Mouse (Mus musculus) brain, embryonic 18.5 days (tissue): ENCODE results near the gene Hbq1a.
"Not testable (repeated sequence)": the region's sequence is repeated elsewhere in the genome, so short reads cannot be mapped to it uniquely, and the experiment has no call there.

ENCODE experiments used
- DNase-seq: peaks from one replicate; pipeline ENCODE4 v3.0.0-alpha.2; 2012; ENCODE audit warnings: low read depth, low spot score

The Hbq1a gene

DNA sequence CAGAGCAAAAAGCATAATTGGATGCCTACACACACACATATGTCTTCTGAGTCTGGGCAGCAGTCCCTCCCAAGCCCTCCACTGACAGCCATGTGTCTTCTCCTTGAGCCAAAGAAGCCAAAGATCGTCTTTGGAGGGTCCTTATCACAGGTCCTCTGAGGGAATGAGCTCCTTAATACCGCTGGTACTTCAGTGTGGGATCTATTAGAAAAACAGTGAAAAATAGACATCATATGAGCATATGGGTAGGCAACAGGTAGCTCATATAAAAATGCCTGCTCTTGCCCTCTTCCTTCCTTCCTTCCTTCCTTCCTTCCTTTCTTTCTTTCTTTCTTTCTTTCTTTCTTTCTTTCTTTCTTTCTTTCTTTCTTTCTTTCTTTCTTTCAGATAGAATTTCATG, 15.3 kb upstream of the Hbq1a start:
- DNase-seq = not testable (repeated sequence)

DNA sequence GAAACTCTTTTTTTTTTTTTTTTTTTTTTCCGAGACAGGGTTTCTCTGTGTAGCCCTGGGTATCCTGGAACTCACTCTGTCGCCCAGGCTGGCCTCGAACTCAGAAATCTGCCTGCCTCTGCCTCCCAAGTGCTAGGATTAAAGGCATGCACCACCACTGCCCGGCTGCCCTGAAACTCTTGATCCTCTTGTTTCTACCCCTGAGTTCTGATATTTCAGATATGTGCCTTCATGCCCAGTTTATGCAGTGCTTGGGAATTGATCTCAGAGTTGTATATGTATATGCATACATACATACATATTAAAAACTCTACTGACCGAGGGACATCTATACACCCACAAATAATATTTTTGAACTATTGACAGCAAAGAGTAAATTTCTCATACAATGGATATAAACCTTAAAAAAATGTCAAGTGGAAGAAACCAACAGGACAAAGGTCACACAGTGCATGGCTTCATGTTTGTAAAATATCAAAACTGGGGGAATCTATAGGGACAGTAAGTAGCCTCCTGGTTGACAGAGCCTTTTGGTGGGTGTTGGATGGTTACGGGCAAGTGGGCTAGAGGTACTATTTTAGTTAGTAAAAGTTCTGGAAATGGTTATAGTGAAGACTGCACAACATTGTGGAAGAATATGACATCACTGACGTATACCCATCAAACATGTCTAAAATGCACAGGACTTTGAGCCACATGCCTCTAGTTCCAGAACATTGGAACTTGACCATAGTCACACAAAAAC, 14.7 kb upstream of the Hbq1a start:
- DNase-seq = no peak

DNA sequence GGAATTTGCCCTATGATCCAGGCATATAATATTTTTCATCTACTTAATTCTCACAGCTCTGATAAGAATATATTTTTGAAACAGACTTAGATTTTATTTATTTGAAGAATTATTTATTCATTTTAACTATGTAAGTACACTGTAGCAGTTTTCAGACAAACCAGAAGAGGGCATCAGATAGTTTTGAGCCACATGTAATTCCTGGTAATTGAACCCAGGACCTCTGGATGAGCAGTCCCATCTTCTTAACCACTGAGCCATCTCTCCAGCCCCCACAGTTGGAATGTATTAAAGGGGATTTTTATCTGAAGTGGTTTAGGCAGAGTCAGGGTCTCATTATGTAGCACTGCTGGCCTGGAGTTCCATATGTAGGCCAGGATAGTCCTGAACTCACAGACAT, 14.0 kb upstream of the Hbq1a start:
- not testable (repeated sequence) for DNase-seq

DNA sequence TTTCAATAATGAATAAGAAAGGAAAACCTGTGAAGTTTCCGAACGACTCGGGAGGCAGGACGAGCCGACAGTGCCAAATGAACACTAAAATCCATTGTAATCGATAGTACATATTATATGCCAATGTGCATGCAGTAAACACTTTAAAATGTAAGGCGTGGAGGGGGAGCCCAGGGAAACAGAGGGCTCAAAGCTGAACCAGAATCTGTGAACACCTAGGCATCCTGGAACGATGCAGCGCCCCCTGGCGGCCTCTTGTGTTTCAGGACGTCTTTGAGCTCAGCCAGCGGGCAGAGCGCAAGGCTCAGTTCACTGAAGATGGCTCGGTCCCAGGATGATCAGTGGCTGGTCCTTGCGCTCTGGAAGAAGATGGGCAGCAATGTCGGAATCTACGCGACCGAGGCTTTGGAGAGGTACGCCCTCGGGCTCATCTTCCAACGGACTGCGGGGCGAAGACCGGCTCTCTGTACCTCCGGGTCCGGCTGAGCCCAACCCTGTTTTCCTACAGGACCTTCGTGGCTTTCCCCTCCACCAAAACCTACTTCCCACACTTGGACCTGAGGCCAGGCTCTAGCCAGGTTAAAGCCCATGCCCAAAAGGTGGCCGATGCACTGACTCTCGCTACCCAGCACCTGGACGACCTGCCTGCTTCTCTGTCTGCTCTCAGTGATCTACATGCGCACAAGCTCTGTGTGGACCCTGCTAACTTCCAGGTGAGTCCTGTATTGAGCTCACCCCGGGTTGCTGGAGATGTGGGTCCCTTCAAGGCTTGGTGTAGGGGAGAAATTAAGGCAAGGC, 13.0 kb upstream of the Hbq1a start, which contains the start of gene Hbq1b:
Hbq1b (plus strand) TSS at position 271 of the 798 bp plus-strand sequence.
- not testable (repeated sequence) for DNase-seq

DNA sequence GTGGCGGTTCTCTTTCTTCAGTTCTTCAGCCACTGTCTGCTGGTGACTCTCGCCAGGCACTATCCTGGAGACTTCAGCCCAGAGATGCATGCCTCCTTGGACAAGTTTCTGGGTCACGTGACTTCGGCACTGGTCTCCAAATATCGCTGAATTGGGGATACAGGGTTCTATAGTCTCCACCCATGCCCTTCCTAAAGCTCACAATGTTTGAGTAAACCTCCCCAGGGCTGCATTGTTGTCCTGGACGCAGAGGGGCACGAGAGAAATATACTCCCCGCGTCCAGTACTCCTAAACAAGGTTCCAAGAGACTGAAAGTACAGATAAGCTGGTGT, 12.4 kb upstream of the Hbq1a start:
- no peak for DNase-seq

DNA sequence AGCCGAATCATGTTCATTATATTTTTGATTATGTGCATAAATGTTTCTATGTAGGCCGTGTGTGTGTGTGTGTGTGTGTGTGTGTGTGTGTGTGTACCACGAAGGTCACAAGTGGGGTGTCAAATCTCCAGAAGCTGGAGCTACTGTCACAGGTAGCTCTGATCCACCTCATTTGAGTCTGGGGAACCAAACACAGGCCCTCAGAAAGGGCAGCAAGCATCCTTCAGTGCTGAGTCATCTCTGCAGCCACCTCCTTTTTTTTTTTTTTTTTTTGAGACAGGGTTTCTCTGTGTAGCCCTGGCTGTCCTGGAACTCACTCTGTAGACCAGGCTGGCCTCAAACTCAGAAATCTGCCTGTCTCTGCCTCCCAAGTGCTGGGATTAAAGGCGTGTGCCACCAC, 7.0 kb upstream of the Hbq1a start:
- not testable (repeated sequence) for DNase-seq

DNA sequence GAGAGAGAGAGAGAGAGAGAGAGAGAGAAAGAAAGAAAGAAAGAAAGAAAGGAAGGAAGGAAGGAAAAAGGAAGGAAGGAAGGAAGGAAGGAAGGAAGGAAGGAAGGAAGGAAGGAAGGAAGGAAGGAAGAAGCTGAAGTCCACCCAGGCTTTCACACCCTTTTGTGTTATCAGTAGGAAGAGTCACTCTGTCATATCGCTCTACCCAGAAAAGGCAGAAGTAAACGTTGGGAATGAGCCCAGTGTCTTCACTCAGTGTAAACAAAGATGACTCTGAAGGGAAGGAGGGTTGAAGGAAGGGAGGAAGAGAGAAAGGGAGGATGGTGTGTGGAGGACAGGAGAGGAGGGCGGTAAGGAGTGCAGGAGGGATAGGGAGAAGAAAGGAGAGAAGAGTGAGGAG, 6.4 kb upstream of the Hbq1a start:
- not testable (repeated sequence) for DNase-seq

DNA sequence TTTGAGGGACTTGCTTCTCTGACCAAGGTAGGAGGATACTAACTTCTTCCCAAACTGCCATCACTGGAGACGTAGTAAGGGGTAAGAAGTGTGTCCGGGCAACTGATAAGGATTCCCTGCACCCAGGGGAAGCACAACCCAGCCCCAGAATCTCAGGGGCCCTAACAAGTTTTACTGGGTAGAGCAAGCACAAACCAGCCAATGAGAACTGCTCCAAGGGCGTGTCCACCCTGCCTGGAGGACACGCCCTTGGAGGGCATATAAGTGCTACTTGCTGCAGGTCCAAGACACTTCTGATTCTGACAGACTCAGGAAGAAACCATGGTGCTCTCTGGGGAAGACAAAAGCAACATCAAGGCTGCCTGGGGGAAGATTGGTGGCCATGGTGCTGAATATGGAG, 3.7 kb upstream of the Hbq1a start, which contains the start of gene Hba-a2:
Hba-a2 (plus strand) TSS at position 287 of the 400 bp plus-strand sequence.
- not testable (repeated sequence) for DNase-seq

DNA sequence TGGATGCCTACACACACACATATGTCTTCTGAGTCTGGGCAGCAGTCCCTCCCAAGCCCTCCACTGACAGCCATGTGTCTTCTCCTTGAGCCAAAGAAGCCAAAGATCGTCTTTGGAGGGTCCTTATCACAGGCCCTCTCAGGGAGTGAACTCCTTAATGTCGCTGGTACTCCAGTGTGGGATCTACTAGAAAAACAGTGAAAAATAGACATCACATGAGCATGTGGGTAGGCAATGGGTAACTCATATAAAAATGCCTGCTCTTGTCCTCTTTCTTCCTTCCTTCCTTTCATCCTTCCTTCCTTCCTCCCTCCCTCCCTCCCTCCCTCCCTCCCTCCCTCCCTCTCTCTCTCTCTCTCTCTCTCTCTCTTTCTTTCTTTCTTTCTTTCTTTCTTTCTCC, 2.5 kb upstream of the Hbq1a start:
- DNase-seq = not testable (repeated sequence)

DNA sequence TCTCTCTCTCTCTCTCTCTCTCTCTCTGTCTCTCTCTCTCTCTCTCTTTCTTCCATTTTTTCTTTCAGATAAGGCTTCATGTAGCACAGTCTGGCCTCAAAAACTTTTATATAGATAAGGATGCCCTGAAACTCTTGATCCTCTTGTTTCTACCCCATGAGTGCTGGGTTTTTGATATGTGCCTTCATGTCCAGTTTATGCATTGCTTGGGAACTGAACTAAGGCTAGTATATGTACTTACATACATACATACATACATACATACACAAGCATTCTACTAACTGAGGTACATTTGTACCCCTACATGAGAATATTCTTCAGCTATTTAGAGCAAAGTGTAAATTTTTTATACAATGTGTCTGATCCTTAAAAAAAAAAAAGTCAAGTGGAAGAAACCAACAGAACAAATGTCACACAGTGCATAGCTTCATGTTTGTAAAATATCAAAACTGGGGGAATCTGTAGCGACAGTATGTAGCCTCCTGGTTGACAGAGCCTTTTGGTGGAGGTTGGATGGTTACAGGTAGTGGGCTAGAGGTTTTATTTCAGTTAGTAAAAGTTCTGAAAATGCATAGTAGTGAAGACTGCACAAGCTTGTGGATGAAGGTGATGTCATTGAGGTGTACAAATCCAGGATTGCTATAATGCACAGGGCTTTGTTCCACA, 1.9 kb upstream of the Hbq1a start:
- DNase-seq = no peak

DNA sequence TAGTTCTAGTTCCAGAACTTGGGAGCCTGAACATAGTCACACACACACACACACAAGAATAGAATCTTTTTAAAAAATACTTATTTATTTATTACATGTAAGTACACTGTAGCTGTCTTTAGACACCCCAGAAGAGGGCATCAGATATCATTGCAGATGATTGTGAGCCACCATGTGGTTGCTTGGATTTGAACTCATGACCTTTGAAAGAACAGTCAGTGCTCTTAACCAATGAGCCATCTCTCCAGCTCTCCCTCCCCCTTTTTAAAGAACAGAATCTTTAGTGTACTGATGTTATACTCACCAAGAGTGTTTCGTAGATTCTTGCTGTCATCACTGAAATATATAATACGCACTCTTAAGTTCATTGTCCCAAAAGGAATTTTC, 1.3 kb upstream of the Hbq1a start:
- DNase-seq = no peak

DNA sequence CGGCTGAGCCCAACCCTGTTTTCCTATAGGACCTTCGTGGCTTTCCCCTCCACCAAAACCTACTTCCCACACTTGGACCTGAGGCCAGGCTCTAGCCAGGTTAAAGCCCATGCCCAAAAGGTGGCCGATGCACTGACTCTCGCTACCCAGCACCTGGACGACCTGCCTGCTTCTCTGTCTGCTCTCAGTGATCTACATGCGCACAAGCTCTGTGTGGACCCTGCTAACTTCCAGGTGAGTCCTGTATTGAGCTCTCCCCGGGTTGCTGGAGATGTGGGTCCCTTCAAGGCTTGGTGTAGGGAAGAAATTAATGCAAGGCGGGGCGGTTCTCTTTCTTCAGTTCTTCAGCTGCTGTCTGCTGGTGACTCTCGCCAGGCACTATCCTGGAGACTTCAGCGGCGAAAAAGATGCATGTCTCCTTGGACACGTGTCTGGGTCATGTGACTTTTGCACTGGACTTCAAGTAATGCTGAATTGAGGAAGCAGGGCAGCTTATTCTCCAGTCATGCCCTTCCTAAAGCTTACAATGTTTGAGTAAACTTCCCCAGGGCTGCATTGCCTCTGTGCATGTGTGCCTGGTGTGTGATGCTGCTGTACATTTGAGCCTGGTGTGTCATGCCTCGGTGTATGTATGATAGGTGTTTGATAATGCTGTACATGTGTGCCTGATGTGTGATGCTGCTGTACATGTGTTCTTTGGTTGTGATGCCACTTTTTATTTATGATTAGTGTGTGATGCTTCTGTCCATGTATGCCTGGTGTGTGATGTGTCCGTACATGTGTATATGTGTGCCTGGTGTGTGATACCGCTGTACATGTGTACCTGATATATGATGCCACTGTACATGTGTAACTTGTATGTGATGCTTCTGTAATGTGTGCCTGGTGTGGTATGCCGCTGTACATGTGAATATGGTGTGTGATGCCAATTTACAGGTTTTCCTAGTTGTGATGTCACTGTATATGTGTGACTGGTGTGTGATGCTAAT, 704 bp downstream of the Hbq1a start:
- no peak for DNase-seq

DNA sequence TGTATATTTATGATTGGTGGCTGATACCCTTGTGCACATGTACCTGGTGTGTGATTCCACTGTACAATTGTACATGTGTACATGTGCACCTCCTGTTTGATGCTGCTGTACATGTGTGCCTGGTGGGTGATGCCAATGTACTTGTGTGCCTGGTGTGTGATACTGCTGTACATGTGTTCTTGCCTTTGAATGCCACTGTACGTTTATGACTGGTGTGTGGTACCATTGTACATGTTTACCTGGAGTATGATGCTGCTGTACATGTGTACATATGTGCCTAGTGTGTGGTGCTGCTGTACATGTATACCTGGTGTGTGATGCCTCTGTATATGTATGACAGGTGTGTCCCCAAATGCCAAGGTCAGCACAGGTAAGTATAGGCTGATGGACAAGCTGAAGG, 1.6 kb downstream of the Hbq1a start:
- DNase-seq = no peak

DNA sequence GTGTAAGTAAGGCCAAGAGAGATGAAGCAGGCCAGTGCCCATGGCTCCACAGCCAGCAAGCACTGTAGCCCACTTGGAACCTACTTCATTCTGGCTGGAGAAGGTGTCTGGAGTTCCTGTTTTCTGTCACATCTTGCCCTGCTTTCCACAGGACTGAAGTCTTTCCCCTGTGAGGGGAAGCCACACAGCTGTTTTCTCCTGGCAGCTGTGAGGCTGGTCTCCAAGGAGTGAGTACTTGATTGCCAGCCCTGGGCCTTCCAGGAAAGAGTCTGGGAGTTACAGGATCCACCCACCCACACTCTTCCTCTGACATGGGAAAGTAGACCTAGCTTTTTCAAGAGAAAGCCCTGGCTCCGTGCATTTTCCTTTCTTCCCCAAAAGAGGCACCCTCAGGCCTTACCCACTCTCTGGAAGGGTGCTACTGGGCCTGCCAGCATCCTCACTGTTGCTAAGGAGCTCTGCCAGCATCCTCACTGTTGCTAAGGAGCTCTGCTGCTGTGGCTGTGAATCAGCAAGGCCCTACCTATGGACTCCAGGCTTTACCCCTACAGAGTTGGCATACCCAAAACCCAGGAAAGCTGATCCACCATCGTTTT, 3.1 kb downstream of the Hbq1a start:
- no peak for DNase-seq

DNA sequence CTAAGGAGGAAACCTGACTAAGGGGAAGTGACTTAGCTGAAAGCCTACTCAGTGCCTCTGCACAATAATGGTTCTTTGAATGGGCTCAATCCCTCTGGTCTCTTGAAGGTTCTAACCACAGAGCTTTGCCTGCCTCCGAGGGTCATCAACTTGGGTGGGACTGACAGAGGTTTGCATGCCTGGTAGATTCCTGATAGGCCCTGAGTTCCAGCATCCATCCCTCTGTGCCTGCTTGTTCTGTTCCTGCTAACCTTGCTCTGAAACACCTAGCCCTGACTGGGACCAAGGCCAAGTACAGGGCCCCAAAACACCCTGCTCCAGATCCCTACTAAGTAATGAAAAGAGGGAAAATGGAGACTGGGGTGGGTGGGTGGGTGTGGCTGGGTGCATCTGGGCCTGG, 3.6 kb downstream of the Hbq1a start:
- no peak for DNase-seq

DNA sequence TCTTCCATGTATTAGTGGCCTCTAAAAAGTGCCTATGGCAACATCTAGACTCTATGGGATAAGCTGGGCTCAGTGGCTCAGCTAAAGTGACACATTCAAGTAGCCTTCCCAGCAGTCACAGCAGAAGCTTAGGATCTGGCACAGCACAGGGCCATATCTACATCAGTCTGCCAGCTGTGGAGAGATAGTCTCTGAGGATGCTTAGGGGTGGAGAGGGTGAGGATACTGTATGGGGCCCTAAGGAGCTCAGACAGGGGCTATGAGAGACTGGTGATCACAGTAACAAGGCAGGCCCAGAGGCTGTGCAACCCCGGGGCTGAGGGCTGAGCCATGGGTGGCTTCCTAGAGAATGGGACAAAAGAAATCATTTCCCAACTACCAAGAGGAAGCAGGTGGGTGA, 7.1 kb downstream of the Hbq1a start:
- DNase-seq = no peak

DNA sequence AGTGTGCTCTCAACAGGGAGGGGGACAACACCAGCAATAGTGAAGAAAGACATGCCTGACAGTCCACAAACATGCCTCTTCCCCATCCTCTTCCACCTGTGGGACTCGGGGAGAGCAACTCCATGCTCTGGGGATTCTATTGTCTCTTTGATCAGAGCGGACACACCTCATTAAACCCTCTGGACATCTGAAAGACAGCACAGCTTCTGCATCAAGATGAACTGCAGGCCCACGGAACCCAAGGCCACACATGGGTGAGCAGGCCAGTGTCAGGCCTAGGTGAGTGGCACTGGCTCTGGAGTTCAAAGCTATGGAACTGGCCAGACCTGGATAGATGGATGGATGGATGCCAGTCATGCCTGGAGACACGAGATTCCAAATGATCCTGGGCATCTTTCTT, 9.6 kb downstream of the Hbq1a start:
- no peak for DNase-seq

DNA sequence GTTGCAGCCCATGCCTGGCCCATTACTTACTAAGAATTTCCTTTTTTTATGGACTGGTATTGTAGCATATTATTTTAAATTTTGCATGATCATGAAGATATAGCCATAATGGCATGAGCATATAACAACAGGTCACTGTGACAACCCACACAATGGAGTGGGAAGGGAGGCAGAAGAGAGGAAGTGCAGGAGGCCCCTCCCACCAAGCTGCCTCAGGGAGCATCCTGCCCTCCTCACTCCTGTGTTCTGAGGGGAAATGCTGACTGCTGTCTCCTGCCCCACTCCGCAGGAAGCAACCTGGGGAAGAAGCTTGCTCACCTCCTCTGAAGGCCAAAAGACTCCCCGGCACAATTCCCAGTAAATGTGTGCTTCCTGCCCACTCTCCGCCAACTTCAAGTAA, 10.1 kb downstream of the Hbq1a start:
- no peak for DNase-seq

DNA sequence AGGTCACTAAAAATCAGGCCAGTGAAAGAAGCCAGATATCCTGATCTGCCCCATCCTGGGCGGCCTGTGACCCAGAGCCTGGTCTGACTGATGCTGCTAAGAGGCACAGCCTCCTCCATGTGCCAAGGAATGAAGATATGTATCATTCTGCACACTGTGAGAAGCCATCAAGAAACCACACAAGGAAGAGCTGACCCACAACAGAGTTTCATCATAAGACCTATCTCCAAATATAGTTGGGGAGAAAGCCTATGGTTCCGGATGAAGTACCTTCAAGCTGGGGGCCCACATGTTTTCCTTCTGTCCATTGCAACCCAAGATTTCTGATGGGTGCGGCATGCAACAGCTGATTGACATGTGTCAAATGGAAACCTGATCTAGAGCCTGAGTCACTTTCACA, 16.1 kb downstream of the Hbq1a start:
- DNase-seq = no peak

DNA sequence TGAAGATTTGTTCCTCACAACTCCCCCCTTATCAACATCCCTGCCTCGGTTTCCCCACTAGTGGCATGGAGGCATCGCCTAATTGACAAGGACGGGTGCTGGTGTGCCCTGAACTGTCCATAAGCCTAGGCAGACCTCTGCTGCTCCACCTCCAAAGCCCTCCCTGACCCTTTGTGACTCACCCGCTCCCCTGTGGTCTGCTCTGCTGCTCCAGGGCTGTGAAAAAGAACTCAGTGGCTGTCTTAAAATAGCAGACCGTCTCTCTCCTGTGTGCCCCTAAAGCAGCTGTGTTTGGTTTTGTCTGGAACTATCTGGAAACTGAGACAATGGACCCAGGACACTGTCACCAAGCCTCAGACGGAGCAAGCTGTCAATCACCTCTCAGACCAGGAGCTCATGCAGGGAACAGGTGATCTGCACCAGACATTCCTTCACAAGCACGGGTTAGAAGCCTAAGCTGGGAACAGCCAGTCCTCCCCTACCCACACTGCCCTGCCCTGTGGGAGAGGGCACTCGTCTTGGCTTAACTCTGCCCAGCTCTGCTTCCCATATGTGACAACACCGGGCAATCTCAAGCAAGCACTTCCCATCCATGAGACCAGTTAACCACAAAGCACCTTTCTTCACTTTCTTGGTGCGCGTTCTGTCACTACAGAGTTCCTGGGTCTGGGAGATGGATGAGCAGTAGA, 20.8 kb downstream of the Hbq1a start:
- no peak for DNase-seq
